Mouse (Mus musculus): ENCODE data around the gene Cbs.
A peak's percentile ranks its signal among the peaks of the same experiment; 100 is the strongest.

Gene Cbs

GRCm38 (mm10) chr17:31583185-31583584, 53.9 kb downstream of the Cbs start:
- DNase-seq, result no peak

DNA sequence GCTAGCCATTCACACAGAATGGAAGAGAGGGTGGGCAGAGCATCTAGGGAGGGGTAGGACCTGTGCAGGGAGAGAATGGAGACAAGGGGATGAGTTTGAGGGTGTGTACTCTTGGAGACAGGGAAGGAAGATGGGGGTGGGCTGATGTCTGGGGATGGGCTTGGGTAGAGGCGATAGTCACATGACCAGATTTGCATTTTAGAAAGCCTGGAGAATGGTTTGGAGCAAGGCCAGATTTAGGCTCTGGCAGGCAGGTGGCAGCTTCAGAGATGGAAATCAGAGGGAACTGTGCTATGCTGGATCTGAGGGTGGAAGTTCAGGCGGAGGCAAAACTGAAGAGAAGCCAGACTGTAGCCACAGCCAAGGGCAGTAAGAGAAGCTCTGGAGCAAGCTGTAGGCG, 56.7 kb downstream of the Cbs start:
- DNase-seq, result peak in 1 of 2 experiments; percentile 40

- DNase-seq, result peak; percentile 78 to 82
Measured at GRCm38 (mm10) chr17:31576394-31577175, 60.5 kb downstream of the Cbs start.

GRCm38 (mm10) chr17:31574662-31575061, 62.4 kb downstream of the Cbs start:
- no peak for DNase-seq

- DNase-seq, result no peak
Measured at GRCm38 (mm10) chr17:31571689-31572088, 65.3 kb downstream of the Cbs start.

DNA sequence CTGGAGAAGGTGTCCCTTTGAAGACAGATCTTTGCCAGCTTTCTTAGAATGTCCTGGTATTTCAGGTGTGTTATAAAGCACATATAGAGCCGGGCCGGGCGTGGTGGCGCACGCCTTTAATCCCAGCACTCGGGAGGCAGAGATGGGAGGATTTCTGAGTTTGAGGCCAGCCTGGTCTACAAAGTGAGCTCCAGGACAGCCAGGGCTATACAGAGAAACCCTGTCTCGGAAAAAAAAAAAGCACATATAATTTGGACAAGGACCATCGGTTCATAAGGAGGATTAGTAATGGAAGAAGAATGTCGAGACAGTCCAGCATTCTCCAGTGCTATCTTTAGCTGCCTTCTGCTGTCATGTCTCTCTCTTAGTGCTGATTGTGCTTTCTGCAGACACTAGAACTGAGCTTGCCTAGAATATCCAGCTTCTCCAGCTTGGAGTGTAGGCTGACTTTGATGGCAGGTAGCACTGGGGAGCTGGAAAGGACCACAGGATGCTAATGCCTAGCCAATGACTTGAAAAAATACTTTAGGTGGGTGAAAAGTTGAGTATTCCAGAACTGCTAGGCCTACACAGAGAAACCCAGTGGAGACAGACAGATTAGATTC, 66.6 kb downstream of the Cbs start:
- no peak for DNase-seq

GRCm38 (mm10) chr17:31569756-31570155, 67.3 kb downstream of the Cbs start:
- no peak for DNase-seq

- DNase-seq, result no peak
Measured at GRCm38 (mm10) chr17:31566276-31566675, 70.8 kb downstream of the Cbs start.

DNA sequence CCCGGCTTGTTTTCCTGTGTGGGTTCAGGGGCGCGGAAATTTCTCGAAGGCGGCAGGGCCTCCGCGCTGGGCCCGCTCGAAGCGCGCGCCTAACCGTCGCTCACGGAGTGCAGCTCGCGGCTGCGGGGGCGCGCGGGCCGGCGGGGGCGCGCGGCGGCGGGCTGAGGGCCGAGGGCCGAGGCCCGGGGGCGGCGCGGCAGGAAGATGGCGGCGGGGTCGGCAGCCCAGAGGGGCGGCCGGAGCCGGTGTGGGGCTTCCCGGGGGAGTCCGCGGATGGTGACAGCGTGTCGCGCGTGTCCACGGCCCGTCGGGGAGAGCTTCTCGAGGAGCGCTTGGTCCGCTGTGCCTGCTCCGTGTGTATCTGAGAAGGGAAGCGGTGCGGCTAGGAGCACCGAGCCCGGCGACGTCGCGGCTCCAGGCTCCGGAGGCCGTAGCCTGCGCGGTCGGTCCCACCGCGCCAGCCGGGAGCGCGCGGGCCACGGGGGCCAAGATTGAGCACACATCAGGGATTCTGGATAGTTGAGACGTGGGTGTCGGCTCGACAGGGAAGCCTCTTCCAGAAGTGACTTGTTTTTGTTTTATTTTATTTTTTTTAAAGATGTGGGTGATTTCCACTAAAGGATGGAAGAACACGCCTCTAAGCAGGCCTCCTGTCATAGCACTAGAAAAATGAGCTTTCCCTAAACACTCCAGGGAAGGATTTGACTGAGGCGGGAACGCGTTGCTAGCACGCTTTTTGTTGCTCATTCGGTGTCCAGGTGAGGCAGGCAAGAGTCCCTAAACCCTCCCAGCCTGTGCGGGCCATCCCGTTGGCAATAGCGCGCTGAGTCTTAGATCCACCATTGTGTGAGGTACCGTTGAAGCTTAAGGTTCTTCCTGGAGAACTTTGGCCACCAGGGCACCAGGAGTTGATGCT, 71.6 kb downstream of the Cbs start:
- peak; percentile 80 for DNase-seq

DNA sequence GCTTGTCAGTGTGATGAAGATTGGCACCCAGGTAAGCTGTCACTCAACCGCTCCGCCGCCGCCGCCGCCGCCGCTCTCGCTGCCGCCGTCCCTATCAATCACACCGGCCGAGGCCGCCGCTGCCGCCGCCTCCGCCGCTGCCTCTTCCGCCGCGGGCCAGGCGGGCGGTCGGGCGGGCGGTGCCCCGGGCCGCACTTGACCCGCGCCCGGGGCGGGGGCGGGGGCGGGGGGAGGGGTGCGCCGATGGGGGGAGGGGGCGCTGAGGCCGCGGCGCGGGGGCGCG, 72.2 kb downstream of the Cbs start:
- no peak for DNase-seq

- DNase-seq, result peak; percentile 98 to 99
Measured at GRCm38 (mm10) chr17:31564015-31564857, 72.8 kb downstream of the Cbs start, which contains the start of gene Pknox1. TSS of gene Pknox1 (plus strand) at chr17:31564734.

- peak; percentile 62 for DNase-seq
Measured at GRCm38 (mm10) chr17:31563632-31564014, 73.4 kb downstream of the Cbs start.

- DNase-seq, result no peak
Measured at GRCm38 (mm10) chr17:31559021-31559789, 77.8 kb downstream of the Cbs start.

Measured in cerebellum, postnatal 25 days (tissue).